Mouse (Mus musculus) Patski (cell line): ENCODE data around the gene Trip10. TPM values are rescaled to one million over a fixed set of nuclear protein-coding genes. Genes with fewer than 3 reads are reported as not detected.

ENCODE experiments used
- ATAC-seq: fragments of 100-300 bp; one replicate; pipeline ENCODE4 v1.8.0; 2021
- CTCF ChIA-PET: fragments of 350-600 bp; sonication (Branson Sonifier 250); formaldehyde crosslinking; loops from one replicate; lab custom pipeline; 2022; ENCODE audit warnings: inconsistent platforms; lab: Charles Lee
- POLR2A ChIA-PET: fragments of 350-600 bp; sonication (Branson Sonifier 250); formaldehyde crosslinking; loops from one replicate; lab custom pipeline; 2022; ENCODE audit warnings: antibody characterized with exemption, inconsistent platforms; lab: Charles Lee
- DNase-seq: peaks from one replicate; pipeline ENCODE4 v3.0.0-alpha.2; 2011; ENCODE audit warnings: low read depth, low spot score
- H3K27me3 ChIP-seq: fragments of 371-371 bp; one replicate; pipeline ENCODE4 v1.5.1; 2021
- CTCF ChIP-seq: fragments of 100-300 bp; IDR thresholded peaks from one replicate; pipeline ENCODE4 v1.5.1; 2021
- in situ Hi-C: fragments of 300-500 bp; cut with MboI; formaldehyde crosslinking; loops from 3 replicates; pipeline ENCODE4 v1.11.1; 2018; ENCODE audit warnings: low pct_unique_long_range_greater_than_20kb, mixed read lengths
- polyA plus RNA-seq: library from polyadenylated mRNA; unstranded; gene quantifications from one replicate; pipeline ENCODE4 v1.2.3, GENCODE M21; 2021

The Trip10 gene
- polyA plus RNA-seq, 1 experiment from 2014 or later = 157 TPM

DNA sequence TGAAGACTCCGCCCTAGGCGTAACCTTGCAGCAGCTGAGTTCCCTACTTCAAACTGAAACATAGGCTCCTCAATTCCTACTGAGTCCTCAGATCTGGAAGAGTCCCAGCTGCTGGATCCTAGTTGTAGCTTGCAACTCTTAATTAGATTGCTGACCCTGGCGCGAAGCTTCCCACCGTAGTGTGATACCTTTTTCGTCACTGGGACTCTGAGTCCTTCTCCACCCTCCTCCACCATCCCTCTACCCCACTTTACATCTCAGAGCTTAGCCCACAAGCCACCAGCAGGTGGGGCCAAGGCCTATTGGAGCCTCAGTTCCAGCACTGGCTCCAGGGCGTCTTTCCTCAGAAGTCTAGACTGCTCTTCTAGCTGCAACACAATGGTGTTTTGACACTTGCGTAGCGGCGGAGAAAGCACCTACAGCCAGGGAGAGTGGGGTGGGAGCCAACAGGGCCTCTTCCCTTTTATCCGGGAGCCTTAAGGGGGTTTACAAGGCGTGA, 1.0 kb upstream of the Trip10 start, which contains the start of gene Gpr108:
Gene Gpr108 (minus strand): TSS at position 246 of the 499 bp plus-strand sequence.
- H3K27me3 ChIP-seq = no peaks in the 10 kb centered on the region
- ChIA-PET CTCF (interaction anchor here (0.7 to 1.5 kb wide), 10 partner anchors 8 to 87 kb away, joined by 3 to 20 read pairs (median 5); partner anchors contain the start of gene C3), POLR2A (interaction anchor here (1.0 to 1.3 kb wide), 2 partner anchors 14 to 28 kb away, joined by 3 to 5 read pairs; no protein-coding TSS in a partner anchor)
- in situ Hi-C loops = no loop called here
- DNase-seq (peak; percentile 61), ATAC-seq (peak; percentile 52)
- TF ChIP-seq CTCF = no peak

DNA sequence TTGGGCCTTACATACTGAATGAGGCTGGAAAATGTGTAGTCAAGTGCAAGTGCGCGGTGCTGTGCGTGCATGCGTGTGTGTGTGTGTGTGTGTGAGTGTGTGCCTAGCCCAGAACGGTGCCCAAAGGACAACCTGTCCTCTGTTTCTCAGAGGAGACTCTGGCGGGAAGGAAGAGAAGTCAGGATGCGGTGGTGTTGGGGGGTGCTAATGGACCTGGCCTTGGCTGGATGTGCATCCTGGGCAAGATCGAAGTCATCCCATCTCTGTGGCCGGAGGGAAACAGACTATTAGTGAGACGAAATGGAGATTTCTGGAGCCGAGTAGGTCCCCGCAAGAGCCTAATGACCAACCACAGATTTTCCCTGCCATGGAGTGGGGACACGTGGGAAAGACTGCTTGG, 484 bp upstream of the Trip10 start:
- CTCF ChIA-PET = interaction anchor here (1.0 to 1.5 kb wide), 5 partner anchors 18 to 87 kb away, joined by 4 to 20 read pairs (median 5); no protein-coding TSS in a partner anchor
- POLR2A ChIA-PET = interaction anchor here (1.3 kb wide), 1 partner anchor 27 kb away, joined by 5 read pairs; no protein-coding TSS in a partner anchor
- no peaks in the 10 kb centered on the region for H3K27me3 ChIP-seq
- in situ Hi-C loops = no loop called here
- no peak for TF ChIP-seq CTCF
- DNase-seq (no peak), ATAC-seq (no peak)

DNA sequence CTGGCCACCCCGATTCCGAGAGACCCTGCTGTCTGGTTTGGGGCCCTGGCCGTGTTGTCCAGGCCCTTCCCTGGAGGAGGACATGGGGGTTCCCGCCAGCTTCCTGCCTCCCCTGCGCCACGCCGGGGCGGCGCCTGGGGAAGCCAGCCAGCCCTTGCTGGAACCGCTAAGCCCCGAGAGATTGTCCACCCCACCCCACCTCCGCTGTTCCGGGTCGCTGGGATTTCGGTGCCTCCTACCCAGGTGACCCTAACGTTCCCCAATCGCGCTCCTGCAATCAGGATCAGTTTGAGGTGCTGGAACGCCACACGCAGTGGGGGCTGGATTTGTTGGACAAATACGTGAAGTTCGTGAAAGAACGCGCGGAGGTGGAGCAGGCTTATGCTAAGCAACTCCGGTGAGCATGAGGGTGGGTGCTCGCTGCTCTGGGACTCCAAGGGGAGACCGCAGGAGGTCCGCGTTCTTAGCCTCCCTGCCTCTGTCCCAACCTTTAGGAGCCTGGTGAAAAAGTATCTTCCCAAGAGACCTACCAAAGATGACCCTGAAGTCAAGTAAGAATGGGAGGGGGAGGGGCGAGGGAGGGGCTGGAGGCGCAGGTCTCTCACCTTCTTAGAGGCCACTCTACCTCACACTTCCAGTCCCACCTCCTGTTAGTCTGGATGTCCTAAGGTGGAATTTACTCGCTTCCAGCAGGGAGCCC, 1.4 kb downstream of the Trip10 start:
- no peaks in the 10 kb centered on the region for H3K27me3 ChIP-seq
- in situ Hi-C loops = no loop called here
- ChIA-PET CTCF (interaction anchor here (1.3 kb wide), 1 partner anchor 26 kb away, joined by 9 read pairs; no protein-coding TSS in a partner anchor), POLR2A (interaction anchor here (1.4 kb wide), 1 partner anchor 25 kb away, joined by 3 read pairs; no protein-coding TSS in a partner anchor)
- TF ChIP-seq CTCF = no peak
- ATAC-seq (no peak), DNase-seq (no peak)

DNA sequence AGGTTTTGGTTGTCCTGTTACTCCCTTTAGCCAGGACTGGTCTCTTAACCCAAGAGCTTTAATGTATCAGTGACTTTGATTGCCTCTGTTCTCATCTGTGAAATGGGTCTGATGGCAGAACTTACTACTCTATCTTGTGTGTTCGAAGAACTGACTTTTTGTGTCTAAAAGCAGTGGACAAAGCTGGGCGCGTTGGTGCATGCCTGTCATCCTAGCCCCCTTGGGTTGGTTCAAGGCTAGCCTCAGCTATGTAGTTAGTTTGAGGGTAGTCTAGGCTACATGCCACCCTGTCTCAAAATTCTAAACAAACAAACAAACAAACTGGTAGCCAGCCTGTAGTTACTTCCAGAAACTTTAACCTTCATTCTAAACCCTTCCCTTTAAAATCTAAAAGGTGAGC, 2.2 kb downstream of the Trip10 start:
- ATAC-seq (no peak), DNase-seq (no peak)
- TF ChIP-seq CTCF = no peak
- H3K27me3 ChIP-seq = no peaks in the 10 kb centered on the region
- CTCF ChIA-PET = interaction anchor here (0.9 to 1.3 kb wide), 2 partner anchors 20 to 25 kb away, joined by 3 to 9 read pairs; no protein-coding TSS in a partner anchor
- in situ Hi-C loops = no loop called here
- POLR2A ChIA-PET = no interaction called here

DNA sequence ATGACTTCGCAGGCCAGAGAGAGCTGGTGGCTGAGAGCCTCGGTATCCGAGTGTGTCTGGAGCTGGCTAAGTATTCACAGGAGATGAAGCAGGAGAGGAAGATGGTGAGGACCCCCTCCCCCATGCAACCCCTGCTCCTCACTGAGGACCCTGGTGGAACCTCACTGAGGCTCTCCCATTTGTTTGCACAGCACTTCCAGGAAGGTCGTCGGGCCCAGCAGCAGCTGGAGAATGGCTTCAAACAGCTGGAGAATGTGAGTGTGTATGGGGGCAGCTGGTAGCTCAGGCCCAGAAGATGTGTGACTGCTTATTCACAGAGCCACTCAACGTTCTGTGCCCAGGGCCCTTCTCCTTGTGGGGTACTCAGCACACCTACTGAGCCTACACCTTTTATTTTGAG, 4.1 kb downstream of the Trip10 start:
- in situ Hi-C loops = no loop called here
- no peaks in the 10 kb centered on the region for H3K27me3 ChIP-seq
- CTCF ChIA-PET = interaction anchor here (0.8 to 1.7 kb wide), 3 partner anchors 23 to 81 kb away, joined by 3 to 5 read pairs (median 5); no protein-coding TSS in a partner anchor
- POLR2A ChIA-PET = interaction anchor here (0.8 kb wide), 1 partner anchor 23 kb away, joined by 3 read pairs; no protein-coding TSS in a partner anchor
- ATAC-seq (no peak), DNase-seq (no peak)
- no peak for TF ChIP-seq CTCF

DNA sequence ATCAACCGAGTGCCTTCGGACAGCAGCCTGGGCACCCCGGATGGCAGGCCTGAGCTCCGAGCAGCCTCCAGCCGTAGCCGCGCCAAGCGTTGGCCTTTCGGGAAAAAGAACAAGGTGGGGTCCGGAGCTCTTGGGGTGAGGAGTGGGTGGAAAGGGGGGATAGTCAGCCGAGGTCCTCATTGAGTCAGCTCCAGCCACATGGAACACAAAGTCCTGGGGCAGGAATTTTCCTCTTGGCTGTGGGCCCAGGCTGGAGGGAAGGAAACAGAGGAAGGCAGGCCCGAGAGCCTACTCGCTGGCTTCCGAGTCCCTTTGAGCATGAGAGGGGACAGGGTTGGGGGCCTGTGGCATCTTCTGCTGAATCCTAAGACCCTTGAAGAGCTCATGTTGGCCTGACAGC, 6.1 kb downstream of the Trip10 start:
- in situ Hi-C loops = no loop called here
- TF ChIP-seq CTCF = no peak
- ChIA-PET POLR2A (interaction anchor here (1.4 to 1.6 kb wide), 2 partner anchors 9 to 21 kb away, joined by 4 read pairs; no protein-coding TSS in a partner anchor), CTCF (interaction anchor here (1.1 to 2.1 kb wide), 2 partner anchors 12 to 21 kb away, joined by 3 to 9 read pairs; no protein-coding TSS in a partner anchor)
- H3K27me3 ChIP-seq = no peaks in the 10 kb centered on the region
- no peak for DNase-seq
- ATAC-seq = no peak

DNA sequence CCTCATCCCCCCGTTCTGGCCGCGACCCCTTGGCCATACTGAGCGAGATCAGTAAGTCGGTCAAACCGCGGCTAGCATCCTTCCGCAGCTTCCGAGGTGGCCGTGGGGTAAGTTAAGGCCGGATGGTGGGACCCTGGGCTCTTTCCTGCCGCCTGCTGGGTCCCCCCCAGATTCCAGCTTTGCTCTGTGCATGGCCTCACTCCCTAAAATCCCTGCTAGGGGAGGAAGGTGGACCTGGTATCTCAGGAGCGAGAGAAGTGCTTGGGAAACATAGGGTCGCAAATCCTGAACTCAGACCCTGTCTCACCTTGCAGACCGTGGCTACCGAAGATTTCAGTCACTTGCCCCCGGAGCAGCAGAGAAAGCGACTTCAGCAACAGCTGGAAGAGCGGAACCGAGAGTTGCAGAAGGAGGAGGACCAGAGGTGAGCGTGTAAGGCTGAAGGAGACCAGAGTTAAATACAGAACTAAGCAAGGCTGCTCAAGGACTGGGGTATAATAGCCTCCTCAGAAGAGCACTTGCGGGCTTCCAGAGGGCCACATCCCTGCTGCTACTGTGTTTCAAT, 7.7 kb downstream of the Trip10 start:
- CTCF ChIA-PET = no interaction called here
- POLR2A ChIA-PET = no interaction called here
- no peaks in the 10 kb centered on the region for H3K27me3 ChIP-seq
- ATAC-seq = no peak
- in situ Hi-C loops = no loop called here
- no peak for DNase-seq
- TF ChIP-seq CTCF = no peak

DNA sequence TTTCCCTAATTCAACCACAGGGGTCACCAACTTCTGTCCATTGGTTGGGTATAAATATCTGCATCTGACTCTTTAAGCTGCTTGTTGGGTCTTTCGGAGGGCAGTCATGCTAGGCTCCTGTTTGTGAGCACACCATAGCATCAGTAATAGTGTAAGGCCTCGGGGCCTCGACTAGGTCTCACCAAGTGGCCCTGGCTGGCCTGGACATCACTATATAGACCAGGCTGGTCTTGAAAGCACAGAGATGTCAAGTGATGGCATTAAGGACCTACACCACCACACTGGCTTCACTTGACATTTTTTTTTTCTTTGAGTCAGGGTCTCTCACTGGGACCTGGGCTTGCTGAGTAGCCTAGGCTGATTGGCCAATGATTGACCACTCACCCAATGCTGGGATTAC, 8.9 kb downstream of the Trip10 start:
- TF ChIP-seq CTCF = no peak
- ChIA-PET POLR2A (interaction anchor here (1.3 kb wide), 1 partner anchor 13 kb away, joined by 3 read pairs; no protein-coding TSS in a partner anchor), CTCF (interaction anchor here (1.2 kb wide), 1 partner anchor 14 kb away, joined by 3 read pairs; no protein-coding TSS in a partner anchor)
- no peaks in the 10 kb centered on the region for H3K27me3 ChIP-seq
- no peak for DNase-seq
- ATAC-seq = no peak
- in situ Hi-C loops = no loop called here

DNA sequence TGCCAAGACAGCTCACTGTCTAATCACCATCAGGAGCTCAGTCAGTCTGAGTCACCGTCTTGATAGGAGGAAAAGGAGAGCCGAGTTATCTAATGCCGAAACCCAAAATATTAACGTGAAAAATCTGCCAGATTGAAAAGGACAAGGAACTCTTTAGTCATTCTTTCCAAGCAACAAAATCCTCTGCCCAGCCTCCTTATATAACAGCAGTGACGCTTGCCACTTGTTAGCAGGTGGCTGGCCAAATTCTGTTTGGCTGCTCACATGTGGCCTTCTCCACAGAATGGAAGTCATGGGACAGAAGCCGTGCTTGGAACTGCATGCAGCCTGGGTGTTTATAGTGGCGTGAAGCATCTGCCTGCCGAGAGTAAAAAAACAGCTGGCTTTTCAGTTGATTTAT, 10.5 kb downstream of the Trip10 start:
- CTCF ChIA-PET = interaction anchor here (0.8 kb wide), 1 partner anchor 17 kb away, joined by 3 read pairs; no protein-coding TSS in a partner anchor
- H3K27me3 ChIP-seq = no peaks in the 10 kb centered on the region
- TF ChIP-seq CTCF = no peak
- DNase-seq (no peak), ATAC-seq (no peak)
- POLR2A ChIA-PET = interaction anchor here (1.3 kb wide), 1 partner anchor 11 kb away, joined by 3 read pairs; no protein-coding TSS in a partner anchor
- in situ Hi-C loops = no loop called here

DNA sequence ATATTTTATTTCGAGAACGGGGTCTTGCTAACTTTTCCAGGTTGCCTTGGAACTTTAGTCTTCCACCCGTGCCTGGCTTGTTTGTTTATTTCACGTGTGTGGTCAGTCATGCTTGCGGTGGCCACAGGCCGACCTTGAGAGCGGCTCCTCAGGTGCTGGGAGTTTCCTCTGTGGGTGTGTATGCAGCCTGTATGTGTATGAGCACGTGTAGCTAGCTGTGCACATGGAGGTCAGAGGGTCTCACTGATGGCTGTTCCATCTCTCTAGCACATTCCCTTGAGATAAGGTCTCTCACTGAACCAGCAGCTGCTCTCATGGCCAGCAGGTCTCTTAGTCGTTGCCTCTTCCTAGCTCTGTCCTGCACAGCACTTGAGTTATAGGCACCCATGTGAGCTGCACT, 11.1 kb downstream of the Trip10 start:
- ChIA-PET CTCF (no interaction called here), POLR2A (no interaction called here)
- in situ Hi-C loops = no loop called here
- ATAC-seq (no peak), DNase-seq (no peak)
- H3K27me3 ChIP-seq = no peaks in the 10 kb centered on the region
- TF ChIP-seq CTCF = no peak
